8 mouse cellular contexts compared by ENCODE assay signal in the genomic region with DNA sequence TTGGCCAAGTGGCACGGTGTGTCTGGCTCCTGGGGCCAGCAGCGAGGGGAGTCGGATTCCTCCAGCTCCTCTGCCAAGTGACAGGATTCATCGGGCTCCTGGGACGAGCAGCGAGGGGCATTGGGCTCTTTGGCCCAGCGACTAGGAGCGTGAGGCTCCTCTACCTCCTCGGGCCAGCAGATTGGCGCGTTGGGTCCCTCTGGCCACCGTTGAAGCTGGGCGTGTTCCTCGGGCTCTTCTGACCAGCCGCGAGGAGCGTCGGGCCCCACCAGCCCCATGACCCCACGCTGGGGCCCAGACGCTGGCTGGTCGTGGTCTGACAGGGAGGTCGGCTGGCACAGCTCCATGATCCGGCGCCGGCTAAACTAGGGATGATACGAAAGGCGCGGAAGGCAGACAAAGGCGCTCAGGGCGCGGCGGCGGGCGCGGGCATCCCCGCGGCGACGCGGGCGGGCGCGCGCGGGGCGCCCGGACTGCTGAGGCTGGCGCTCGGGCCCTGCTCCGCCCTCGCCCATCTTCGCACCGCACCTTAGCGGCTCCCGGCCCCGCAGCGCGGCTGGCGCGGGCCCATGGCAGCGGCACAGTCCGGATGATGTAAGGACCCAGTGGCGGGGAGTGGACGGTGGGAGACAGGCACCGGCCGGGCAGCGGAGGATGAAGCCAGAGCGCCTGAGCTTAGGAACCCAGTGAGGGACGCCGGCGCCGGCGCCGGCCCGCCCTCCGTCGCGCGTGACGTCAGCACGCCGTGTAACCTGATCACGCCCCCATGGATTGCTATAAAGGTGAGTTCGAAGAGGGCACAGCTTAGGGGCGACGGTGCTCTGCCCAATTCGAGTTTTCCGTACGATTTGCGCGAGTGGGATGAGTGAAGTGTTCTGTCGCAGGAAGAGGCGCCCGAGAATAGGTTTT. TPM values are rescaled to one million over a fixed set of nuclear protein-coding genes. Genes with fewer than 3 reads are reported as not detected.
DNase-seq lines count a peak whose midpoint lies in the region; ATAC-seq lines count a peak whose summit lies in the region.

TSS of gene Rab11fip3 (minus strand) at position 725 of the 909 bp plus-strand sequence.

- DNase-seq in WW6 (ENCODE audit: low read depth, low spot score), result peak; percentile 83
- peak; percentile 91 to 95 for DNase-seq in cerebellum, postnatal 25 days
- peak; percentile 59 to 72 for DNase-seq in frontal cortex, postnatal 25 days (ENCODE audit: low spot score in 2 of 2)
- DNase-seq in layer of hippocampus, postnatal 14 days (ENCODE audit: low spot score in 2 of 2), result peak; percentile 80 to 82
- peak; percentile 81 for DNase-seq in lung, postnatal 14 days
- DNase-seq in retina, adult 2 months (ENCODE audit: low read depth, low spot score), result peak; percentile 87
- DNase-seq in thymus, postnatal 25 days, result peak; percentile 82

- ATAC-seq in hindbrain, embryonic 13.5 days (ENCODE audit: low FRiP score), result peak; percentile 92

- H3K36me3 ChIP-seq in hindbrain, embryonic 13.5 days, result peaks cover 17% of the 10 kb centered on the region

- H3K27me3 ChIP-seq in hindbrain, embryonic 13.5 days, result peaks cover 23% of the 10 kb centered on the region

- peak within 1 kb of the TSS; percentile 82 for H3K4me3 ChIP-seq in hindbrain, embryonic 13.5 days

- H3K9me3 ChIP-seq in hindbrain, embryonic 13.5 days, result no peaks in the 10 kb centered on the region

- peak within 1 kb of the TSS; percentile 95 for H3K9ac ChIP-seq in hindbrain, embryonic 13.5 days

- WGBS in hindbrain, embryonic 13.5 days, result under 1% methylated on average over 94 of the region's 94 CpGs

- H3K4me1 ChIP-seq in hindbrain, embryonic 13.5 days (replicated peaks), result peaks cover 53% of the 10 kb centered on the region

- peak within 1 kb of the TSS; percentile 96 for H3K27ac ChIP-seq in hindbrain, embryonic 13.5 days

- peak within 1 kb of the TSS; percentile 100 for H3K4me2 ChIP-seq in hindbrain, embryonic 13.5 days

RNA-seq across cellular contexts. Expression of gene Rab11fip3, which starts in this region (rescaled TPM):
- 28.7 and 29.5 TPM in 2 replicates for polyA plus RNA-seq in hindbrain, embryonic 13.5 days (2015; fragmentation: Nextera tagmentation; extraction: Ambion mirVana)
- total RNA-seq in layer of hippocampus, postnatal 14 days (2021), result 10 to 100 TPM; 82.3 to 85.1 TPM

Comparison
In these comparisons a context has a peak if more than half of its experiments do, and no peak if none do; other contexts are left out.
1. Peak in every context shown above with its lines: DNase-seq, ATAC-seq, H3K4me3 ChIP-seq and H3K27ac ChIP-seq.